Mouse (Mus musculus) urinary bladder, postnatal 36 days (tissue): Measurements from ENCODE around the gene BC048671.

Experiments used
- DNase-seq, 2 experiments: peaks; one replicate each; pipeline ENCODE4 v3.0.0; 2022; ENCODE audit warnings: low spot score in 2 of 2, mixed read lengths in 1 of 2

The BC048671 gene

DNA sequence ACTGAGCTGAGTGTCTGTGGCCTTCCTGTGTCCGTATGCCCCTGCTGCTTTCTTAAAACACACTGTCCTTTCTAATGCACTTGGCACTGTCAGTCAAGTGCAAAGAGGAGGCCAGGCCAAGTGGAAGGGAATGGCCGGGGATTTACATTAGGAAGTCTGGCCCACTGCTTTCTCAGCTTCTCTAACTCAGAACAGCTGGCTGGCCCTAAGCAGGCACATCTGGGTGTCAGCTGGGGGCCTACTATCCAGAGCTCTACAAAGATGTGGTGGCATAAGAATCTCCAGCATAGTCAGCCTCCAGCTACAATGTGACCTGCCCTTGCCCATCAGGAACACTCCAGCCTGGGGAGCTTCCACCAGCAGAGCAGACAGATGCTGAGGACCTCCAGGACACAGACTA lies 49.0 kb downstream of the BC048671 start:
- DNase-seq = no peak
